Mouse (Mus musculus): ENCODE measurements at regions not wholly inside any gene's neighbourhood (a gene's known extent, or its start where the extent isn't known, plus 50 kb on each side); places are given as distances from the start of the nearest gene placed in this dataset.

DNA sequence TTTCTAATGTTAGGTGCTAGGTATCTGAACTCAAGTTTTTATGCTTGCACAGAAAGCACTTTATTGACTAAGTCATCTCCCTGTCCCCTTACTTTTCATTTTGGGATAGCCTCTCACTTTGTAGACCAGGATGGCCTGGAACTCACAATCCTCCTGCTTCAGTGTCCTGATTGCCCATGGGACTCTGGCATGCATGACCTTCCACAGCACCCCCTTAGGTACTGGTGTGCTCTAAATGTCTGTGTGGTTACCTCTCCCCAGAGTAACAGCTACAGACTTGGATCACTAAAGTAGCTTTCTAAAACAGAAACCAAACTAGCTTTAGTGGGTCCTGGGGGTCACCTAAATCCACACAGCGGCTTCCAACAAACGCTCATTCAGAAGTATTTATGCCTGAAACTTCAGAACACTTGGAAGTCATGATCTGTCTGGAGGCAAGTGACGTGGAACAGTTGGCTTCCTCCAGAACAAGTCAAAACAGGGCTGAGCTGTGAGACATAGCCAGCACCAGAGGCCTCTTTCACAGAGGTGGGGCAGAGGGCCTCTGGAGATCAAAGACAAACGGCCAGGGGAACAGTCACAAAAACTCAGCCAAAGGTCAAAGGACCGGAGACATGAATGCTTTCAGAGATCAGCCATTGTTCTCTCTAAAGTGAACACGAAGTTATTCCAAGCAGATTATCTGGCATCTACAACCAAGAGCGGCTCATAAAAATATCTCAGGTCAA is 80.8 kb upstream of the Nebl start:
- Histone ChIP-seq H3K4me1 (ENCODE audit: control insufficient read depth in 1 of 2, insufficient read depth in 2 of 2) (peaks cover 0 to 27% of the 10 kb centered on the region in 2 experiments; a peak in 2 of 4 replicates), H3K9ac (ENCODE audit: insufficient read depth, low read depth) (no peak overlapping the region), H3K4me2 (ENCODE audit: insufficient read depth, low read depth, poor library complexity, severe bottlenecking) (no peak overlapping the region), H3K79me2 (replicated peaks; ENCODE audit: control insufficient read depth, extremely low read depth, insufficient read depth, poor library complexity, severe bottlenecking) (no peaks in the 10 kb centered on the region), H3K36me3 (replicated peaks in 1 of 2; ENCODE audit: control insufficient read depth in 1 of 2, insufficient read depth in 1 of 2, low read length in 1 of 2) (no peaks in the 10 kb centered on the region), H3K4me3 (replicated peaks in 1 of 3; ENCODE audit: low read depth in 2 of 3, low read length in 2 of 3, poor library complexity in 1 of 3) (no peak overlapping the region), H3K9me3 (replicated peaks; ENCODE audit: low read length) (no peaks in the 10 kb centered on the region), H3K27me3 (replicated peaks) (no peaks in the 10 kb centered on the region), H3K27ac (ENCODE audit: insufficient read depth, low read depth) (no peak overlapping the region)
- dilution Hi-C loops (cut with MboI; ENCODE audit: extremely low pct_ligation_motif_present, extremely low pct_unique_long_range_greater_than_20kb, low sequenced_read_pairs) (no loop called here), in situ Hi-C loops (cut with MboI; ENCODE audit: low pct_ligation_motif_present, low pct_unique_long_range_greater_than_20kb, low sequenced_read_pairs) (no loop called here)
- DNase-seq (ENCODE audit: extremely low read depth), result no peak
- TF ChIP-seq CTCF (conservative IDR thresholded peaks at IDR 0.05 in 1 of 2, IDR thresholded peaks at IDR 0.05 in 1 of 2; ENCODE audit: low read depth in 2 of 2, low read length in 2 of 2) (no peak), ELF1 (IDR thresholded peaks at IDR 0.05; ENCODE audit: low read depth, low read length) (no peak), SMC3 (IDR thresholded peaks at IDR 0.05; ENCODE audit: low read depth, low read length) (no peak), RCOR1 (conservative IDR thresholded peaks at IDR 0.05; ENCODE audit: low read depth, low read length) (no peak), MYC (IDR thresholded peaks at IDR 0.05; ENCODE audit: low read depth, low read length) (no peak), E2F4 (IDR thresholded peaks at IDR 0.05; ENCODE audit: insufficient replicate concordance, low read depth, low read length) (no peak)
